ENCODE assay signal across 8 mouse cellular contexts in the genomic region with DNA sequence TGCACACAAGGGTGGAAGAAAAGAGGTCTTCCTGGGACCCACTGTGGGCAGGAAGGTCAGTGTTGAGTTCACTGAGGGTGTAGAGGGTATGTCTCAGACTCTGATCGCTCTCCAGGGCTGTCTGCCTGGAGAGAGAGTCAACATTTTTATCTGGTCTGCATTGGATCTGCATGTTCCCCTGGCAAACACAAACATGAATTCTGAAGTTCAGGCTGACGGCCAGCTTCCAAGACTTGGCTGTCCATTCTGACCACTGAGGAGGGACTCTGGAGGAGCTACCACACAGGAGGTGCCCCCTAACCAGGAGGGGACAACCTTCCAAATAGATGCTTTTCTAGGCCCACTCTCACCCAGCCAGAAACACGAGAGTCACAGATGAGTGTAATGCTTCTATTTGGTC. TPM values are rescaled to one million over a fixed set of nuclear protein-coding genes. Genes with fewer than 3 reads are reported as not detected.
DNase-seq lines count a peak whose midpoint lies in the region; ATAC-seq and TF ChIP-seq lines count a peak whose summit lies in the region.

No protein-coding gene starts in this region.

- H3K9me3 ChIP-seq in embryonic facial prominence, embryonic 13.5 days, result no peaks in the 10 kb centered on the region
- H3K9me3 ChIP-seq in lung, embryonic 14.5 days (ENCODE audit: low read depth, low read length), result no peaks in the 10 kb centered on the region

- peaks cover 47% of the 10 kb centered on the region for H3K4me1 ChIP-seq in liver, adult 2 months (ENCODE audit: control insufficient read depth, insufficient read depth, low read length)
- peaks cover 53% of the 10 kb centered on the region for H3K4me1 ChIP-seq in embryonic facial prominence, embryonic 13.5 days
- H3K4me1 ChIP-seq in lung, embryonic 14.5 days (ENCODE audit: insufficient read depth), result peaks cover 17% of the 10 kb centered on the region

- no peak; the same call in 1 of the 2 replicates for TF ChIP-seq CTCF in liver, adult 2 months (IDR thresholded peaks at IDR 0.05; ENCODE audit: low read depth, low read length)
- TF ChIP-seq CTCF in lung, embryonic 14.5 days (IDR thresholded peaks at IDR 0.05; ENCODE audit: low read depth), result no peak

- peak overlapping the region; percentile 81 for H3K4me3 ChIP-seq in liver, adult 2 months (ENCODE audit: insufficient read depth, low read depth, low read length)
- peak overlapping the region; percentile 96 for H3K4me3 ChIP-seq in embryonic facial prominence, embryonic 13.5 days
- H3K4me3 ChIP-seq in lung, embryonic 14.5 days (ENCODE audit: low read depth, low read length), result peak overlapping the region; percentile 100

- no peak for TF ChIP-seq POLR2A in liver, adult 2 months (IDR thresholded peaks at IDR 0.05; ENCODE audit: extremely low read depth, insufficient read depth, low read length)

- peak; percentile 96 for DNase-seq in liver, adult 2 months (ENCODE audit: extremely low read depth, low read depth, low spot score)
- DNase-seq in liver, result no peak
- DNase-seq in heart, postnatal 10 days, result peak; percentile 58 to 68
- no peak for DNase-seq in lung, embryonic 14.5 days
- no peak for DNase-seq in adrenal gland, postnatal 25 days
- DNase-seq in urinary bladder, adult 18-20 months (ENCODE audit: low spot score in 2 of 2), result no peak

- 11% methylated on average over 3 of the region's 3 CpGs for WGBS in liver, adult 2 months
- WGBS in embryonic facial prominence, embryonic 13.5 days, result 55% methylated on average over 3 of the region's 3 CpGs
- 56% methylated on average over 3 of the region's 3 CpGs for WGBS in lung, embryonic 14.5 days

- peak overlapping the region; percentile 97 for H3K27ac ChIP-seq in liver, adult 2 months (replicated peaks; ENCODE audit: insufficient read depth, low read depth, low read length)
- peak overlapping the region; percentile 97; the same call in 1 of the 2 replicates for H3K27ac ChIP-seq in embryonic facial prominence, embryonic 13.5 days
- H3K27ac ChIP-seq in lung, embryonic 14.5 days (ENCODE audit: low read depth), result peak overlapping the region; percentile 97; the same call in 1 of the 2 replicates

- no peaks in the 10 kb centered on the region for H3K27me3 ChIP-seq in liver, adult 2 months (ENCODE audit: control insufficient read depth, insufficient read depth, low read length)
- H3K27me3 ChIP-seq in embryonic facial prominence, embryonic 13.5 days, result no peaks in the 10 kb centered on the region
- no peaks in the 10 kb centered on the region for H3K27me3 ChIP-seq in lung, embryonic 14.5 days (ENCODE audit: insufficient read depth, low read length)

- peak overlapping the region; percentile 90 for H3K4me2 ChIP-seq in embryonic facial prominence, embryonic 13.5 days
- H3K4me2 ChIP-seq in lung, embryonic 14.5 days, result peak overlapping the region; percentile 74

- H3K36me3 ChIP-seq in liver, adult 2 months (ENCODE audit: control insufficient read depth, insufficient read depth, low read length), result 0 out of 2 replicates have a peak, but pooled peaks cover 2% of the 10 kb centered on the region
- peaks cover 11% of the 10 kb centered on the region; the same call in 1 of the 2 replicates for H3K36me3 ChIP-seq in embryonic facial prominence, embryonic 13.5 days
- H3K36me3 ChIP-seq in lung, embryonic 14.5 days (ENCODE audit: insufficient read depth), result peaks cover 10% of the 10 kb centered on the region

- ATAC-seq in embryonic facial prominence, embryonic 13.5 days (ENCODE audit: insufficient number of reproducible peaks, insufficient read depth, low FRiP score, low TSS enrichment, low read depth), result no peak
- ATAC-seq in lung, embryonic 14.5 days (ENCODE audit: insufficient read depth), result peak; percentile 5; the same call in 1 of the 2 replicates
- no peak for ATAC-seq in inflammation-experienced regulatory T-cells, adult 6 months

- H3K79me2 ChIP-seq in liver, adult 2 months (ENCODE audit: control insufficient read depth, insufficient read depth, low read length), result peaks cover 38% of the 10 kb centered on the region

- intact Hi-C loops in heart, postnatal 10 days (cut with DNase I), result no loop called here

- H3K9ac ChIP-seq in liver, adult 2 months (ENCODE audit: low read depth, low read length), result peak overlapping the region; percentile 73
- H3K9ac ChIP-seq in embryonic facial prominence, embryonic 13.5 days, result peak overlapping the region; percentile 100
- peak overlapping the region; percentile 51; the same call in 1 of the 2 replicates for H3K9ac ChIP-seq in lung, embryonic 14.5 days

RNA-seq across cellular contexts. Expression of gene Csnk1d, which starts 0.7 kb away (rescaled TPM):
- 28.3 and 31.8 TPM in 2 replicates for total RNA-seq in liver, adult 2 months (2014; rRNA removed)
- polyA plus RNA-seq in liver, adult 2 months (2012; rRNA removed), result 34.2 and 36.4 TPM in 2 replicates
- 132 and 134 TPM in 2 replicates for polyA plus RNA-seq in embryonic facial prominence, embryonic 13.5 days (2015; fragmentation: Nextera tagmentation; extraction: Ambion mirVana)
- total RNA-seq in heart, postnatal 10 days (2021), result 10 to 100 TPM; 86.0 to 89.5 TPM
- 82.5 and 89.8 TPM in 2 replicates for polyA plus RNA-seq in lung, embryonic 14.5 days (2014; fragmentation: Nextera tagmentation; extraction: Ambion mirVana)
- polyA plus RNA-seq in inflammation-experienced regulatory T-cells, adult 6 months (2017; shearing (Covaris generic)), result 10 to 100 TPM; 56.0 to 64.3 (median 61.4) TPM
- total RNA-seq in adrenal gland, postnatal 25 days (2021), result 117 and 144 TPM in 2 replicates

RNA-seq across cellular contexts. Expression of gene Slc16a3, which starts 43.5 kb away (rescaled TPM):
- 0.28 and 0.47 TPM in 2 replicates for total RNA-seq in liver, adult 2 months (2014; rRNA removed)
- 0.51 and 0.52 TPM in 2 replicates for polyA plus RNA-seq in liver, adult 2 months (2012; rRNA removed)
- polyA plus RNA-seq in embryonic facial prominence, embryonic 13.5 days (2015; fragmentation: Nextera tagmentation; extraction: Ambion mirVana), result 56.4 and 63.4 TPM in 2 replicates
- total RNA-seq in heart, postnatal 10 days (2021), result 1 to 10 TPM; 4.0 to 4.4 TPM
- polyA plus RNA-seq in lung, embryonic 14.5 days (2014; fragmentation: Nextera tagmentation; extraction: Ambion mirVana), result 37.7 and 39.3 TPM in 2 replicates
- 1 to 10 TPM; 2.9 to 4.0 (median 3.4) TPM for polyA plus RNA-seq in inflammation-experienced regulatory T-cells, adult 6 months (2017; shearing (Covaris generic))
- 0.38 and 0.85 TPM in 2 replicates for total RNA-seq in adrenal gland, postnatal 25 days (2021)

RNA-seq across cellular contexts. Expression of gene Cd7, which starts 47.4 kb away (rescaled TPM):
- total RNA-seq in liver, adult 2 months (2014; rRNA removed), result 0.20 and 0.55 TPM in 2 replicates
- polyA plus RNA-seq in liver, adult 2 months (2012; rRNA removed), result 1.5 and 3.4 TPM in 2 replicates
- polyA plus RNA-seq in embryonic facial prominence, embryonic 13.5 days (2015; fragmentation: Nextera tagmentation; extraction: Ambion mirVana), result 0.28 and 0.49 TPM in 2 replicates
- total RNA-seq in heart, postnatal 10 days (2021), result under 1 TPM in 1 of 2 experiments, not detected in 1; 0.26 TPM
- polyA plus RNA-seq in lung, embryonic 14.5 days (2014; fragmentation: Nextera tagmentation; extraction: Ambion mirVana), result 0.26 TPM in 1 of 2 replicates, not detected in the other
- 100 to 1,000 TPM in 1 of 3 experiments, 10 to 100 TPM in 2; 51.7 to 149 (median 51.9) TPM for polyA plus RNA-seq in inflammation-experienced regulatory T-cells, adult 6 months (2017; shearing (Covaris generic))
- total RNA-seq in adrenal gland, postnatal 25 days (2021), result not detected in 2 replicates

RNA-seq across cellular contexts. Expression of gene Ccdc57, which starts 59.1 kb away (rescaled TPM):
- total RNA-seq in liver, adult 2 months (2014; rRNA removed), result 1.5 and 2.3 TPM in 2 replicates
- polyA plus RNA-seq in liver, adult 2 months (2012; rRNA removed), result 0.80 and 1.1 TPM in 2 replicates
- polyA plus RNA-seq in embryonic facial prominence, embryonic 13.5 days (2015; fragmentation: Nextera tagmentation; extraction: Ambion mirVana), result 6.1 and 6.8 TPM in 2 replicates
- total RNA-seq in heart, postnatal 10 days (2021), result 1 to 10 TPM; 1.7 to 1.8 TPM
- 6.3 and 7.2 TPM in 2 replicates for polyA plus RNA-seq in lung, embryonic 14.5 days (2014; fragmentation: Nextera tagmentation; extraction: Ambion mirVana)
- polyA plus RNA-seq in inflammation-experienced regulatory T-cells, adult 6 months (2017; shearing (Covaris generic)), result under 1 TPM; 0.35 to 0.45 (median 0.42) TPM
- 12.1 and 13.3 TPM in 2 replicates for total RNA-seq in adrenal gland, postnatal 25 days (2021)

Comparison
In these comparisons a context has a peak if more than half of its experiments do, and no peak if none do; other contexts are left out.
1. DNase-seq: peak in liver, adult 2 months (single experiment) and heart, postnatal 10 days (2 of 2); none in liver (single experiment), lung, embryonic 14.5 days (single experiment), adrenal gland, postnatal 25 days (single experiment) and urinary bladder, adult 18-20 months (0 of 2).
2. RNA of gene Cd7, which starts 47.4 kb away (polyA plus RNA-seq): 51.7 to 149 TPM in inflammation-experienced regulatory T-cells, adult 6 months; 1.5 to 3.4 TPM in liver, adult 2 months, 0.28 to 0.49 TPM in embryonic facial prominence, embryonic 13.5 days and 0.26 TPM in lung, embryonic 14.5 days; every median in the first group is over 10 times any median in the second.
3. Peak in every context shown above with its lines, with median percentiles within 50 percentile points of each other: H3K27ac ChIP-seq, H3K4me3 ChIP-seq and H3K9ac ChIP-seq.